17 mouse cellular contexts compared by ENCODE assay signal in genomic region chr1:120614307-120615100, GRCm38 (mm10). TPM values are rescaled to one million over a fixed set of nuclear protein-coding genes. Genes with fewer than 3 reads are reported as not detected.
DNase-seq lines count a peak whose midpoint lies in the region; ATAC-seq and TF ChIP-seq lines count a peak whose summit lies in the region.
"Had no signal": no experiment of that assay in that cellular context is flagged by ENCODE, and none has a peak within 500 bp of the region (broad histone marks: within the 10 kb centered on the region; RNA-seq: fewer than 3 reads in every experiment).

No protein-coding gene starts in this region.

- intact Hi-C loops in heart, postnatal 36 days (cut with DNase I) = no loop called here

- H3K4me2 ChIP-seq in heart, embryonic 12.5 days = peak overlapping the region; percentile 42
- H3K4me2 ChIP-seq in hindbrain, embryonic 12.5 days (replicated peaks) = peak overlapping the region; percentile 31
- H3K4me2 ChIP-seq in liver, embryonic 11.5 days = no peak overlapping the region
- no peak overlapping the region for H3K4me2 ChIP-seq in stomach, postnatal 0 days (replicated peaks; ENCODE audit: low read depth)
- H3K4me2 ChIP-seq: forebrain, embryonic 12.5 days; lung, embryonic 15.5 days had no signal

- TF ChIP-seq EP300 in stomach, postnatal 0 days (optimal IDR thresholded peaks at IDR 0.05) = no peak

- WGBS in heart, embryonic 12.5 days = under 1% methylated on average over 29 of the region's 30 CpGs
- WGBS in hindbrain, embryonic 12.5 days = under 1% methylated on average over 30 of the region's 30 CpGs
- under 1% methylated on average over 30 of the region's 30 CpGs for WGBS in midbrain, embryonic 10.5 days
- WGBS in liver, embryonic 11.5 days = 3% methylated on average over 30 of the region's 30 CpGs
- WGBS in stomach, postnatal 0 days = 2% methylated on average over 30 of the region's 30 CpGs

- ATAC-seq in heart, embryonic 12.5 days (ENCODE audit: insufficient number of reproducible peaks, low FRiP score) = no peak
- ATAC-seq in hindbrain, embryonic 12.5 days (ENCODE audit: low FRiP score) = no peak
- no peak for ATAC-seq in liver, embryonic 11.5 days (replicated peaks; ENCODE audit: low FRiP score)
- ATAC-seq in stomach, postnatal 0 days (ENCODE audit: low FRiP score, low TSS enrichment) = no peak

- H3K36me3 ChIP-seq in heart, embryonic 12.5 days = no peaks in the 10 kb centered on the region
- no peaks in the 10 kb centered on the region for H3K36me3 ChIP-seq in hindbrain, embryonic 12.5 days
- no peaks in the 10 kb centered on the region for H3K36me3 ChIP-seq in midbrain, embryonic 10.5 days
- no peaks in the 10 kb centered on the region for H3K36me3 ChIP-seq in liver, embryonic 11.5 days (ENCODE audit: control insufficient read depth, insufficient read depth, low read length)
- H3K36me3 ChIP-seq in stomach, postnatal 0 days (ENCODE audit: control insufficient read depth, insufficient read depth, low read length) = no peaks in the 10 kb centered on the region
- H3K36me3 ChIP-seq: forebrain, embryonic 12.5 days; lung, embryonic 15.5 days had no signal

- no peak overlapping the region for H3K27ac ChIP-seq in heart, embryonic 12.5 days (ENCODE audit: poor library complexity, severe bottlenecking)
- H3K27ac ChIP-seq in hindbrain, embryonic 12.5 days = no peak overlapping the region
- peak overlapping the region; percentile 88 for H3K27ac ChIP-seq in midbrain, embryonic 10.5 days (replicated peaks)
- no peak overlapping the region for H3K27ac ChIP-seq in liver, embryonic 11.5 days (ENCODE audit: low read depth, low read length)
- H3K27ac ChIP-seq in stomach, postnatal 0 days (replicated peaks) = no peak overlapping the region
- H3K27ac ChIP-seq: forebrain, embryonic 12.5 days; kidney, postnatal 0 days; lung, embryonic 15.5 days had no signal

- TF ChIP-seq CTCF in stomach, postnatal 0 days (IDR thresholded peaks at IDR 0.05; ENCODE audit: low read depth) = no peak

- no peak overlapping the region for H3K9ac ChIP-seq in heart, embryonic 12.5 days
- no peak overlapping the region for H3K9ac ChIP-seq in hindbrain, embryonic 12.5 days
- no peak overlapping the region for H3K9ac ChIP-seq in liver, embryonic 11.5 days (ENCODE audit: low read depth, low read length)
- H3K9ac ChIP-seq in stomach, postnatal 0 days (ENCODE audit: low read length) = no peak overlapping the region
- H3K9ac ChIP-seq: forebrain, embryonic 12.5 days; lung, embryonic 15.5 days had no signal

- H3K27me3 ChIP-seq in heart, embryonic 12.5 days (replicated peaks) = peaks cover 97% of the 10 kb centered on the region
- peaks cover 99% of the 10 kb centered on the region for H3K27me3 ChIP-seq in hindbrain, embryonic 12.5 days
- peaks cover 100% of the 10 kb centered on the region for H3K27me3 ChIP-seq in midbrain, embryonic 10.5 days (ENCODE audit: low read depth, poor library complexity, severe bottlenecking)
- H3K27me3 ChIP-seq in liver, embryonic 11.5 days (replicated peaks; ENCODE audit: control insufficient read depth, insufficient read depth, low read length) = peaks cover 95% of the 10 kb centered on the region
- H3K27me3 ChIP-seq in stomach, postnatal 0 days (ENCODE audit: control insufficient read depth, insufficient read depth, low read length) = peaks cover 31% of the 10 kb centered on the region; the same call in 1 of the 2 replicates

- H3K4me3 ChIP-seq in heart, embryonic 12.5 days = peak overlapping the region; percentile 24
- H3K4me3 ChIP-seq in hindbrain, embryonic 12.5 days = peak overlapping the region; percentile 9; the same call in 1 of the 2 replicates
- H3K4me3 ChIP-seq in midbrain, embryonic 10.5 days = peak overlapping the region; percentile 50
- no peak overlapping the region for H3K4me3 ChIP-seq in liver, embryonic 11.5 days (ENCODE audit: low read depth, low read length)
- no peak overlapping the region for H3K4me3 ChIP-seq in stomach, postnatal 0 days (ENCODE audit: low read depth, low read length)
- H3K4me3 ChIP-seq: forebrain, embryonic 12.5 days; lung, embryonic 15.5 days had no signal

- peaks cover 16% of the 10 kb centered on the region for H3K4me1 ChIP-seq in heart, embryonic 12.5 days (replicated peaks)
- peaks cover 14% of the 10 kb centered on the region for H3K4me1 ChIP-seq in hindbrain, embryonic 12.5 days
- peaks cover 39% of the 10 kb centered on the region for H3K4me1 ChIP-seq in midbrain, embryonic 10.5 days
- no peaks in the 10 kb centered on the region for H3K4me1 ChIP-seq in liver, embryonic 11.5 days (replicated peaks; ENCODE audit: control insufficient read depth, insufficient read depth, low read length)
- H3K4me1 ChIP-seq in stomach, postnatal 0 days (replicated peaks; ENCODE audit: control insufficient read depth, insufficient read depth) = no peaks in the 10 kb centered on the region
- H3K4me1 ChIP-seq: lung, embryonic 15.5 days had no signal

- no peak for DNase-seq in heart, postnatal 36 days
- DNase-seq in ZHBTc4 (ENCODE audit: low read depth, low spot score) = peak; percentile 18
- peak; percentile 50 for DNase-seq in midbrain, embryonic 10.5 days (ENCODE audit: low spot score)
- no peak for DNase-seq in liver, embryonic 11.5 days (ENCODE audit: low spot score)
- DNase-seq in Muller cell, postnatal 12 days (ENCODE audit: inconsistent ontology term) = no peak
- DNase-seq in stomach, postnatal 0 days (ENCODE audit: low spot score) = no peak
- DNase-seq: cerebellum, adult 18-20 months; left cerebral cortex, postnatal 4 days; right cerebral cortex, postnatal 14 days had no signal

- H3K9me3 ChIP-seq in heart, embryonic 12.5 days (replicated peaks) = no peaks in the 10 kb centered on the region
- no peaks in the 10 kb centered on the region for H3K9me3 ChIP-seq in hindbrain, embryonic 12.5 days (replicated peaks)
- H3K9me3 ChIP-seq in midbrain, embryonic 10.5 days (replicated peaks) = no peaks in the 10 kb centered on the region
- H3K9me3 ChIP-seq in liver, embryonic 11.5 days (ENCODE audit: control insufficient read depth, low read length) = no peaks in the 10 kb centered on the region
- no peaks in the 10 kb centered on the region for H3K9me3 ChIP-seq in stomach, postnatal 0 days (ENCODE audit: control insufficient read depth, low read length)
- H3K9me3 ChIP-seq: forebrain, embryonic 12.5 days; lung, embryonic 15.5 days had no signal

RNA-seq across cellular contexts. Expression of gene En1, which starts 12.3 kb away (rescaled TPM):
- polyA plus RNA-seq in heart, embryonic 12.5 days (2016; fragmentation: Nextera tagmentation; extraction: Ambion mirVana) = 0.06 TPM in 1 of 2 replicates, not detected in the other
- not detected for total RNA-seq in heart, postnatal 36 days (2021)
- polyA plus RNA-seq in hindbrain, embryonic 12.5 days (2016; fragmentation: Nextera tagmentation; extraction: Ambion mirVana) = 7.5 and 8.8 TPM in 2 replicates
- 5.2 and 5.6 TPM in 2 replicates for polyA plus RNA-seq in midbrain, embryonic 10.5 days (2016; fragmentation: Nextera tagmentation; extraction: Ambion mirVana)
- polyA plus RNA-seq in liver, embryonic 11.5 days (2014; fragmentation: Nextera tagmentation; extraction: Ambion mirVana) = 0.57 and 1.1 TPM in 2 replicates
- polyA plus RNA-seq in stomach, postnatal 0 days (2015; fragmentation: Nextera tagmentation; extraction: Ambion mirVana) = not detected in 2 replicates
- total RNA-seq: hematopoietic stem cell, adult 5-6 weeks; MEL; neutrophil, adult 5-6 weeks had no signal
- polyA plus RNA-seq: kidney, postnatal 0 days; lung, embryonic 15.5 days had no signal

Comparison
In these comparisons a context has a peak if more than half of its experiments do, and no peak if none do; other contexts are left out.
1. H3K4me2 ChIP-seq: peak in heart, embryonic 12.5 days (single experiment) and hindbrain, embryonic 12.5 days (single experiment); none in liver, embryonic 11.5 days (single experiment) and stomach, postnatal 0 days (single experiment).
2. H3K4me3 ChIP-seq: peak in heart, embryonic 12.5 days (single experiment), hindbrain, embryonic 12.5 days (single experiment) and midbrain, embryonic 10.5 days (single experiment); none in liver, embryonic 11.5 days (single experiment) and stomach, postnatal 0 days (single experiment).
3. DNase-seq: peak in ZHBTc4 (single experiment) and midbrain, embryonic 10.5 days (single experiment); none in heart, postnatal 36 days (0 of 2), liver, embryonic 11.5 days (single experiment), Muller cell, postnatal 12 days (single experiment) and stomach, postnatal 0 days (single experiment).